Mouse (Mus musculus) macrophage (primary cell): Measurements from ENCODE around the gene Mpc1. TPM values are rescaled to one million over a fixed set of nuclear protein-coding genes. Genes with fewer than 3 reads are reported as not detected.

Source experiments
- H3K27ac ChIP-seq: fragments of 350-480 bp; formaldehyde crosslinking; 2 replicates; pipeline ENCODE4 v1.9.0; 2021
- H3K36me3 ChIP-seq: fragments of 350-480 bp; formaldehyde crosslinking; 2 replicates; pipeline ENCODE4 v1.9.0; 2021; ENCODE audit errors: inconsistent target
- H3K4me3 ChIP-seq: fragments of 350-480 bp; formaldehyde crosslinking; 2 replicates; pipeline ENCODE4 v1.9.0; 2021; ENCODE audit errors: inconsistent target
- H3K79me2 ChIP-seq: fragments of 350-480 bp; formaldehyde crosslinking; 2 replicates; pipeline ENCODE4 v1.9.0; 2021; ENCODE audit errors: inconsistent target
- WGBS: methylation state at CpG from one replicate; pipeline ENCODE4 v1.1.7; 2026; ENCODE audit warnings: inconsistent platforms; ENCODE audit not compliant: missing documents; 5-methylcytosine and 5-hydroxymethylcytosine counted together
- polyA plus RNA-seq: library from polyadenylated mRNA; stranded (reverse); fragments of 250-400 nt; gene quantifications from 3 replicates; pipeline ENCODE4 v1.2.4, GENCODE M21; 2018; ENCODE audit warnings: inconsistent platforms
- total RNA-seq, 78 experiments: library from RNA; depleted of rRNA; stranded (reverse); fragments of 250-400 nt; gene quantifications; 1 replicate in 9 of 78; 2 replicates in 24 of 78; 3 replicates in 43 of 78; 4 replicates in 2 of 78; pipeline ENCODE4 v1.2.4; 2018; ENCODE audit warnings: inconsistent platforms in 56 of 78

Gene Mpc1
- total RNA-seq (2018; cell fraction: chromatin; rRNA removed) = 100 to 1,000 TPM in 17 of 26 experiments, 10 to 100 TPM in 9; 68.7 to 196 (median 122) TPM
- total RNA-seq (2018; cell fraction: cytosol; rRNA removed) = 100 to 1,000 TPM; 118 to 359 (median 240) TPM
- total RNA-seq (2018; cell fraction: nucleus; rRNA removed) = 100 to 1,000 TPM in 17 of 26 experiments, 10 to 100 TPM in 9; 59.0 to 187 (median 136) TPM
- 257 to 456 TPM (median 376 TPM) in 3 replicates for polyA plus RNA-seq

GRCm38 (mm10) chr17:8282821-8283525 lies at the start of gene Mpc1:
Mpc1 (plus strand) TSS chr17:8282904.
- WGBS = 1% methylated on average over 32 of the region's 35 CpGs
- Histone ChIP-seq H3K79me2 (peaks cover 42% of the 10 kb centered on the region), H3K36me3 (no peaks in the 10 kb centered on the region), H3K27ac (peak within 1 kb of the TSS; percentile 89), H3K4me3 (peak within 1 kb of the TSS; percentile 88)

GRCm38 (mm10) chr17:8233618-8234214 lies 49.0 kb upstream of the Mpc1 start:
- Histone ChIP-seq H3K4me3 (no peak overlapping the region), H3K36me3 (no peaks in the 10 kb centered on the region), H3K79me2 (no peaks in the 10 kb centered on the region), H3K27ac (no peak overlapping the region)
- 53% methylated on average over 15 of the region's 15 CpGs for WGBS

GRCm38 (mm10) chr17:8234537-8234936 lies 48.2 kb upstream of the Mpc1 start:
- H3K4me3 ChIP-seq = no peak overlapping the region
- H3K27ac ChIP-seq = no peak overlapping the region
- 76% methylated on average over 4 of the region's 4 CpGs for WGBS
- no peaks in the 10 kb centered on the region for H3K79me2 ChIP-seq
- no peaks in the 10 kb centered on the region for H3K36me3 ChIP-seq

- no peak within 1 kb of the TSS for H3K27ac ChIP-seq
- H3K79me2 ChIP-seq = no peaks in the 10 kb centered on the region
- no peaks in the 10 kb centered on the region for H3K36me3 ChIP-seq
- WGBS = 36% methylated on average over 3 of the region's 3 CpGs
- no peak within 1 kb of the TSS for H3K4me3 ChIP-seq
These were observed 47.0 kb upstream of the Mpc1 start, which contains the start of gene Ccr6 for GRCm38 (mm10) chr17:8235743-8236142. Ccr6 (plus strand) TSS chr17:8236043.

GRCm38 (mm10) chr17:8238012-8238710 lies 44.5 kb upstream of the Mpc1 start:
- Histone ChIP-seq H3K79me2 (no peaks in the 10 kb centered on the region), H3K36me3 (no peaks in the 10 kb centered on the region), H3K27ac (no peak overlapping the region), H3K4me3 (no peak overlapping the region)
- 53% methylated on average over 15 of the region's 15 CpGs for WGBS

- WGBS = 88% methylated on average over 3 of the region's 3 CpGs
These were observed 43.1 kb upstream of the Mpc1 start for GRCm38 (mm10) chr17:8239561-8239960.

GRCm38 (mm10) chr17:8240517-8240916 lies 42.2 kb upstream of the Mpc1 start:
- 66% methylated on average over 4 of the region's 4 CpGs for WGBS
- no peak overlapping the region for H3K27ac ChIP-seq

More at GRCm38 (mm10) chr17:8239561-8239960, 43.1 kb upstream of the Mpc1 start:
- H3K36me3 ChIP-seq = no peaks in the 10 kb centered on the region
- H3K79me2 ChIP-seq = no peaks in the 10 kb centered on the region
- no peak overlapping the region for H3K4me3 ChIP-seq
- H3K27ac ChIP-seq = no peak overlapping the region

GRCm38 (mm10) chr17:8241645-8242044 lies 41.1 kb upstream of the Mpc1 start:
- Histone ChIP-seq H3K27ac (no peak overlapping the region), H3K4me3 (no peak overlapping the region), H3K79me2 (no peaks in the 10 kb centered on the region), H3K36me3 (no peaks in the 10 kb centered on the region)
- WGBS = 94% methylated on average over 10 of the region's 12 CpGs

More at GRCm38 (mm10) chr17:8240517-8240916, 42.2 kb upstream of the Mpc1 start:
- no peak overlapping the region for H3K4me3 ChIP-seq
- H3K36me3 ChIP-seq = no peaks in the 10 kb centered on the region
- H3K79me2 ChIP-seq = no peaks in the 10 kb centered on the region

- H3K27ac ChIP-seq = no peak overlapping the region
- no peak overlapping the region for H3K4me3 ChIP-seq
- WGBS = 87% methylated on average over 11 of the region's 11 CpGs
- no peaks in the 10 kb centered on the region for H3K36me3 ChIP-seq
- no peaks in the 10 kb centered on the region for H3K79me2 ChIP-seq
These were observed 40.5 kb upstream of the Mpc1 start for GRCm38 (mm10) chr17:8242186-8242585.

- Histone ChIP-seq H3K79me2 (no peaks in the 10 kb centered on the region), H3K27ac (no peak overlapping the region), H3K4me3 (no peak overlapping the region), H3K36me3 (no peaks in the 10 kb centered on the region)
- 92% methylated on average over 2 of the region's 2 CpGs for WGBS
These were observed 38.6 kb upstream of the Mpc1 start for GRCm38 (mm10) chr17:8244124-8244523.

GRCm38 (mm10) chr17:8246102-8246754 lies 36.5 kb upstream of the Mpc1 start:
- whole genome bisulfite sequencing = 91% methylated on average over 4 of the region's 4 CpGs
- H3K79me2 ChIP-seq = no peaks in the 10 kb centered on the region
- no peaks in the 10 kb centered on the region for H3K36me3 ChIP-seq
- no peak overlapping the region for H3K27ac ChIP-seq
- no peak overlapping the region for H3K4me3 ChIP-seq

- no peak overlapping the region for H3K4me3 ChIP-seq
- H3K27ac ChIP-seq = no peak overlapping the region
- 91% methylated on average over 7 of the region's 7 CpGs for WGBS
- no peaks in the 10 kb centered on the region for H3K79me2 ChIP-seq
- H3K36me3 ChIP-seq = no peaks in the 10 kb centered on the region
These were observed 31.0 kb upstream of the Mpc1 start for GRCm38 (mm10) chr17:8251704-8252103.

- Histone ChIP-seq H3K27ac (no peak overlapping the region), H3K4me3 (no peak overlapping the region), H3K79me2 (no peaks in the 10 kb centered on the region), H3K36me3 (no peaks in the 10 kb centered on the region)
These were observed 28.4 kb upstream of the Mpc1 start for GRCm38 (mm10) chr17:8254268-8254667.

- no peaks in the 10 kb centered on the region for H3K36me3 ChIP-seq
- no peaks in the 10 kb centered on the region for H3K79me2 ChIP-seq
- no peak overlapping the region for H3K27ac ChIP-seq
- no peak overlapping the region for H3K4me3 ChIP-seq
- WGBS = 73% methylated on average over 3 of the region's 3 CpGs
These were observed 27.8 kb upstream of the Mpc1 start for GRCm38 (mm10) chr17:8254914-8255313.
